Mouse (Mus musculus) cortical plate, adult 2 months (tissue): Measurements from ENCODE around the gene Apom. TPM values are rescaled to one million over a fixed set of nuclear protein-coding genes. Genes with fewer than 3 reads are reported as not detected.
"Not testable (repeated sequence)": the region's sequence is repeated elsewhere in the genome, so short reads cannot be mapped to it uniquely, and the experiment has no call there.

Experiments
- H3K27ac ChIP-seq: fragments of 200-500 bp; 2 replicates; pipeline ENCODE4 v1.5.1; 2012; ENCODE audit warnings: low read length, control low read depth, inconsistent platforms; ENCODE audit not compliant: insufficient read depth
- H3K4me1 ChIP-seq: fragments of 200-500 bp; 2 replicates; pipeline ENCODE4 v1.6.1; 2011; ENCODE audit warnings: low read length; ENCODE audit not compliant: control insufficient read depth, insufficient read depth
- H3K4me3 ChIP-seq: fragments of 200-500 bp; 2 replicates; pipeline ENCODE4 v1.5.1; 2011; ENCODE audit warnings: mild to moderate bottlenecking, low read length, control low read depth; ENCODE audit not compliant: insufficient read depth
- CTCF ChIP-seq: fragments of 200-500 bp; IDR thresholded peaks from 2 replicates; pipeline ENCODE4 v1.5.1; 2011; ENCODE audit warnings: mild to moderate bottlenecking, control low read depth, low read length; ENCODE audit not compliant: insufficient read depth; ENCODE audit errors: extremely low read depth
- POLR2A ChIP-seq: fragments of 200-500 bp; IDR thresholded peaks from 2 replicates; pipeline ENCODE4 v1.6.1; 2011; ENCODE audit warnings: mild to moderate bottlenecking, low read length, control low read depth; ENCODE audit not compliant: insufficient read depth; ENCODE audit errors: extremely low read depth
- polyA plus RNA-seq: library from polyadenylated mRNA; depleted of rRNA; stranded (reverse); fragments of >200 nt; gene quantifications from 2 replicates; pipeline ENCODE4 v1.2.3, GENCODE M21; 2012

Apom gene
- polyA plus RNA-seq, 1 experiment = 0.13 TPM

DNA sequence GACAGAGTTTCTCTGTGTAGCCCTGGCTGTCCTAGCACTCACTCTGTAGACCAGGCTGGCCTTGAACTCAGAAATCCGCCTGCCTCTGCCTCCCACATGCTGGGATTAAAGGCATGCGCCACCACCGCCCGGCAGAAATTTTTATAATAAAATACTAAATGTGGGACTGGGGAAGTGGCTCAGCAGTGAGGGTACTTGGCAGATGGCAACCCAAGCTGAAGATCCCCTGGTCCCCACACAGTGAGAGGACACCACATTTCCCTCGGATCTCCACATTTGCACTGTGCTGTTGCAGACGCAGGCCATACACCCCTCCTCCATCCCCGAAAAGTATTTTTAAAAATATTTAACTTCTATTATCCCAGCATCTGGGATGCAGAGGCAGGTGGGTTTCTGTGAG lies 1.7 kb upstream of the Apom start:
- TF ChIP-seq CTCF = no peak
- TF ChIP-seq POLR2A = no peak
- H3K4me3 ChIP-seq = no peak overlapping the region
- H3K4me1 ChIP-seq = no peaks in the 10 kb centered on the region; the same call in 1 of the 2 replicates
- no peak overlapping the region for H3K27ac ChIP-seq

DNA sequence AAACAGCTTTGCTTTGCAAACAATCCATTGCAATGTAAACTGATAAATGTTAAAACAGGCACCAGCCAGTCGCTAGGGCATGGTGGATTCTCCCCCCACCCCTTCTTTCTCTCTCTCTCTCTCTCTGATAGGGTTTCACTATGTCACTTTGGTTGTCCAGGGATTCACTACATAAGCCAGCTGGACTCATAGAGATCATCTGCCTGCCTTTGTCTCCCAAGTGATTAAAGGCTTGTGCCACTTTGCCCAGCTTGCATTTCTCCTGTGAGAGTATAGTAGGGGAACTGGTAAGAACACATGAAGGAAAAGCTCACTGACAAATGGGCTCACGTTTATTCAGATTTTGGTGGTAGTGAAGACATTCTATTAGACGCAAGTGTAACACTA lies 317 bp upstream of the Apom start:
- H3K4me1 ChIP-seq = peaks cover 1% of the 10 kb centered on the region; the same call in 1 of the 2 replicates
- TF ChIP-seq CTCF (no peak), POLR2A (no peak)
- no peak overlapping the region for H3K27ac ChIP-seq
- H3K4me3 ChIP-seq = no peak overlapping the region

DNA sequence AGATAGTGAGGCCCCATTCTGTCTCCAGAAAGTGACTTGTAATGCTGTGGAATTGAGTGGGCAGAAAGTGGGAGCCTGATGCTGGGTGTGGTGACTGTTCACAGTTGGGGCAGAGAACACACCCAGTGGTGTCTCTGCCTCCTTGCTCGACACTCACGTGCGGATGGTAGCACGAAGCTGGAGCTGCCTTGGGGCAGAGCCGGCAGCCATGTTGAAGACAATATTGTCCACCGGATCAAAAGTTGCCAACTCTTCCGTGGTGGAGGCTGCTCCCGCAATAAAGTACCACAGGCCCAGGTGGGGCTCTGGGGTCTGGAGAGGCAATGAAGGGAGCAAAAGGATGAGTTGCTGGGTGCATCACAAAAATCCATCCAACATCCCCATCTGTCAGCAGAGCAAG lies 812 bp downstream of the Apom start:
- TF ChIP-seq CTCF (no peak), POLR2A (no peak)
- H3K27ac ChIP-seq = no peak overlapping the region
- 0 out of 2 replicates have a peak, but pooled peaks cover 1% of the 10 kb centered on the region for H3K4me1 ChIP-seq
- no peak overlapping the region for H3K4me3 ChIP-seq

DNA sequence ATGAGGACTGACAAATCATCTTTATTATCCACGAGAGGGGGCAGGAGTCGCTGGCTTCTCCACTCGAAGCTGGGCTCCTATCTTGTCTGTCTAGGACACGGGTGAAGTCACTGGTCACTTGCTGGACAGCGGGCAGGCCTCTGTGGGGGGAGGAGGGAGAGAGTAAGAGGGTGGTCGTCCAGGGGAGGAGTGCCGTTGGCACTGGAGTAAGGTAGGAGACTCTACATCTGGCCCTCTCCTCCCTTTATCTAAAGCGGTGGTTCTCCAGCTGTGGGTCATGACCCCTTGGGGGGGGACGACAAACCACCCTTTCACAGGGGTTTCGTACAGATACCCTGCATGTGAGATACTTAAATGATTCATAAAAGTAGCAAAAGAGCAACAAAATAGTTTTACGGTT lies 2.9 kb downstream of the Apom start:
- TF ChIP-seq POLR2A (no peak), CTCF (no peak)
- Histone ChIP-seq H3K4me3 (no peak overlapping the region), H3K4me1 (peaks cover 3% of the 10 kb centered on the region; the same call in 1 of the 2 replicates), H3K27ac (no peak overlapping the region)

DNA sequence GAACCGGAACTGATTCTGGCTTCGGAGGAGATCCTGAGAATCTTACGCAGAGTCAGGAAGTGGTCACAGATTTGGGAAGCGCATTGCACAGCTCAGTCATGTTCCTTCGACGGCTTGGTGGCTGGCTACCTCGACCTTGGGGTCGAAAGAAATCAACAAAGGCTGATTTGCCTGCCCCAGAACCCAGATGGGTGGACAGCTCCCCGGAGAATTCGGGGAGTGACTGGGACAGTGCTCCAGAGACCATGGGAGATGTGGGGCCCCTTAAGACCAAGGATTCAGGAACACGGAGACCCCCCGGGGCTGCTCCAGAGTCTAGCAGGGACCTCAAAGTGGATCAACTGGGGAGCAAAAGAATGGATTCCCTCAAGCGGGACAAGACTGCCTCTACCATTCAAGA lies 4.8 kb downstream of the Apom start:
- Histone ChIP-seq H3K4me3 (peak overlapping the region; percentile 69), H3K27ac (no peak overlapping the region), H3K4me1 (peaks cover 3% of the 10 kb centered on the region; the same call in 1 of the 2 replicates)
- TF ChIP-seq CTCF (no peak), POLR2A (no peak)

DNA sequence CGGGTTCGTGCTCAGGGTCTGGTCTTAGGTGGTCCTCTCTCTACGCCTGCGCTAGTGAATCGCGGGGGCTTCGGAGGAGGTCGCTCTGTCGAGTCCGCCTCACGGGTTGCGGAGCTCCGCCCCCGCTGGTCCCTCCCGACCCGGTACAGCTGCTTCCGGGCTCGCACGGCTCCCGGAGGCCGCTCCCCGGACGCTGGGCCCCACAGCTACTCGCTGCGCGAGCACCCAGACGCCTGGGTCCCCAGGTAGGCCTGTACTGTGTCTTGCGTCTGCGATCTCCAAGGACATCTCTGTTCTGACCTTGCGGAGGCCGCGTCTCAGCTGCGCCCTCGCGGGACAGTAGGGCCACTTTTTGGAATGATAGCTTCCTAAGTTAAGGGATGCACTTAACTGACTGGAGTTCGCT lies 5.6 kb downstream of the Apom start, which contains the start of gene D17H6S53E:
TSS of gene D17H6S53E (plus strand) at position 168 of the 406 bp plus-strand sequence.
- peak within 1 kb of the TSS; percentile 69 for H3K4me3 ChIP-seq
- peaks cover 3% of the 10 kb centered on the region; the same call in 1 of the 2 replicates for H3K4me1 ChIP-seq
- peak within 1 kb of the TSS; percentile 75 for H3K27ac ChIP-seq
- TF ChIP-seq CTCF = no peak
- TF ChIP-seq POLR2A = no peak

DNA sequence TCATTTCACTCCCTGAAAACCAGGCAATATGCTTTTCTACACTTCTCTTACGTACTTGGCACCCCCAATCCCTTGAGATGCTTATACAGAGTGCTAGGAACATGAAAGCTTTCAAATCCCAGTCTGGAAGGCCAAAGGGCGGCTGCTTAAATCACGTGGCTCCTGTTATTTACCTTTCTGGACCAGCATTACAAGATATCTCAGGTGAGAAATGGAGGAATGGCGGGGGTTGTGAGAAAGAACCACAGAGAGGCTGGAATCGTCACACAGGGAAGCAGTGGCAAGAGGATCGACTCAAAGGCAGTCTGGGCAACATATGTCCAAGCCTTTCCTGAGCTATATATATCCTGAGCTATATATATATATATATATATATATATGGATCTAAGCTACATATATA lies 6.3 kb downstream of the Apom start:
- TF ChIP-seq POLR2A (no peak), CTCF (no peak)
- peak overlapping the region; percentile 69; the same call in 1 of the 2 replicates for H3K4me3 ChIP-seq
- peak overlapping the region; percentile 15; the same call in 1 of the 2 replicates for H3K27ac ChIP-seq
- peaks cover 3% of the 10 kb centered on the region; the same call in 1 of the 2 replicates for H3K4me1 ChIP-seq

DNA sequence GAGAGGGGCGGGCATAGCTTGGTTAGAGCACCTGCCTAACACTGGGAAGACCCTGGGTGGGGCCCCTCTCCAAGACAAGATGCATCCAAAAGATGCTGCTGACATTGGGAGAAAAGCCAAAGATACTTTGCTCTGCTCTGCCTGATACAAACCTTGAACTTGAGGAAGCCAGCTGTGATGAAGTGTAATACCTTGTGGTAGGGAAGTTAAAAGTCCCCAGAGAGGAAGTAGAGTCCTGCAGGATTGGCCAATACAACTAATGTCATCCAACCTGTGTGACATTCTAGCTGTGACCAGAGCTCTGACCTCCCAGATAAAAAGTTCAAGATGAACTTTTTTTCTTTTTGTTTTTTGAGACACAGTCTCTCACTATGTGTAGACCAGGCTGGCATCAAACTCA lies 6.8 kb downstream of the Apom start:
- H3K4me1 ChIP-seq = peaks cover 3% of the 10 kb centered on the region; the same call in 1 of the 2 replicates
- H3K27ac ChIP-seq = 0 out of 2 replicates have a peak overlapping the region, but pooled peaks have one; percentile 15
- H3K4me3 ChIP-seq = peak overlapping the region; percentile 69; the same call in 1 of the 2 replicates
- TF ChIP-seq POLR2A (no peak), CTCF (no peak)

DNA sequence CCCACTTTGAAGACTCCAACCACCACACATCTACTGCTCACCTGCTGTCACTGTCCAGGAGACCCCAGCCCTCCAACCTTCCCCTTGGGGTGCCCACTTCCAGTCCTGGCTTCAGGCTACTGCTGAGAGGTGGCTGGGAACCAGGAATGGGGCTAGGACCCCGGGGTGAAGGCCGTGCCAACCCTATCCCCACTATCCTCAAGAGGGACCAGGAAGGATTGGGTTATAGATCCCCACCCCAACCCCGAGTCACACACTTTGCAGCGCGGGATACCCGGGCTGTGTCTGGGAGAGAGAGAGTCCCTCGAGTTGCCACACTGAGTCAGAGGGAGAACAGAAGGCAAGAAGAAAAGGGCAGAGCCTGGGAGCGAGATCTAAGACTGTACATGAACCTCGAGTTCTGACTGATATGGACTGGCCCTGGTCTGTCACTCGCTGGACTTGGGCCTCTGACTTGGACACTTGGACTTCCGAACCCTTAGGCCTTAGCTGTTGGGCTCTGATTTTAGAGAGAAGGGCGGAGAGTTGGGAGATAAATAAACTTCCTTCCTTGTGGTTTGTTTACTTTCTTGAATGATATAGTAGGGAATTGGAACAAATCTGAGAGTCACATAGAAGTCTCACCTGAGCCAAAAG lies 7.5 kb downstream of the Apom start:
- not testable (repeated sequence) for H3K4me1 ChIP-seq, H3K27ac ChIP-seq

DNA sequence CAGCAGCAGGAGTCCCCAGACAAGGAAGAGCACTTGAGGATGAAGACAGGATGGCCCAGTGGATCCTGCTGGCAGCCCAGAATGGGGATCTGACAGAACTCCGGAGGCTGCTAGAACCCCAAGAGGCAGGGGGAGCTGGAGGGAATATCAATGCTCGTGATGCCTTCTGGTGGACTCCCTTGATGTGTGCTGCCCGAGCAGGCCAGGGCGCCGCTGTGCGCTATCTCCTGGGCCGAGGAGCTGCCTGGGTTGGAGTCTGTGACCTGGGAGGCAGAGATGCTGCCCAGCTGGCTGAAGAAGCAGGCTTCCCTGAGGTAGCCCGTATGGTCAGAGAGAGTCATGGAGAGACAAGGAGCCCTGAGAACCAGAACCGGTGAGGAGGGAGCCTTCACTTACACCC lies 8.6 kb downstream of the Apom start:
- H3K4me3 ChIP-seq, H3K4me1 ChIP-seq, H3K27ac ChIP-seq: not testable (repeated sequence)

More for the DNA sequence above, 7.5 kb downstream of the Apom start:
- H3K4me3 ChIP-seq = not testable (repeated sequence)
